Mouse (Mus musculus) hindbrain, embryonic 16.5 days (tissue): ENCODE data around the gene Gpx4. TPM values are rescaled to one million over a fixed set of nuclear protein-coding genes. Genes with fewer than 3 reads are reported as not detected.

Source experiments
- ATAC-seq: fragments of 200-750 bp; cut with Nextera tagmentation; 2 replicates; pipeline ENCODE4 v1.8.0; 2017; ENCODE audit warnings: moderate TSS enrichment, moderate library complexity
- H3K27ac ChIP-seq: fragments of 300-500 bp; sonication (generic); 2 replicates; pipeline ENCODE4 v1.5.1; 2014; ENCODE audit warnings: low read depth, mild to moderate bottlenecking, control low read depth, low read length, moderate library complexity
- H3K27me3 ChIP-seq: fragments of 300-500 bp; sonication (generic); replicated peaks from 2 replicates; pipeline ENCODE4 v1.6.1; 2014; ENCODE audit warnings: low read length; ENCODE audit not compliant: control insufficient read depth, insufficient read depth
- H3K36me3 ChIP-seq: fragments of 300-500 bp; sonication (generic); 2 replicates; pipeline ENCODE4 v1.6.1; 2014; ENCODE audit warnings: mild to moderate bottlenecking, low read length, moderate library complexity, mixed read lengths; ENCODE audit not compliant: control insufficient read depth, insufficient read depth
- H3K4me1 ChIP-seq: fragments of 300-500 bp; sonication (generic); 2 replicates; pipeline ENCODE4 v1.6.1; 2014; ENCODE audit warnings: low read depth, low read length; ENCODE audit not compliant: control insufficient read depth, insufficient read depth
- H3K4me2 ChIP-seq: fragments of 300-500 bp; sonication (generic); 2 replicates; pipeline ENCODE4 v1.6.1; 2014; ENCODE audit warnings: mild to moderate bottlenecking, low read length, control low read depth, moderate library complexity
- H3K4me3 ChIP-seq: fragments of 300-500 bp; sonication (generic); 2 replicates; pipeline ENCODE4 v1.5.1; 2014; ENCODE audit warnings: mild to moderate bottlenecking, low read length, control low read depth, moderate library complexity
- H3K9ac ChIP-seq: fragments of 300-500 bp; sonication (generic); 2 replicates; pipeline ENCODE4 v1.6.1; 2014; ENCODE audit warnings: low read depth, mild to moderate bottlenecking, control low read depth, low read length, moderate library complexity
- H3K9me3 ChIP-seq: fragments of 300-500 bp; sonication (generic); 2 replicates; pipeline ENCODE4 v1.6.1; 2014; ENCODE audit warnings: mild to moderate bottlenecking, low read length, moderate library complexity; ENCODE audit not compliant: control insufficient read depth
- WGBS: fragments of 180-500 bp; shearing (Covaris S2); extraction: QIAGEN DNeasy Blood & Tissue Kit; methylation state at CpG from one replicate; pipeline ENCODE4 v1.1.7; 2014; 5-methylcytosine and 5-hydroxymethylcytosine counted together
- polyA plus RNA-seq: library from polyadenylated mRNA; unstranded; fragments of >200 nt; fragmentation: Nextera tagmentation; extraction: Ambion mirVana; gene quantifications from 2 replicates; pipeline ENCODE4 v1.2.1, GENCODE M21; 2015

The Gpx4 gene
- polyA plus RNA-seq, 1 experiment from 2014 or later: 643 TPM

GRCm38 (mm10) chr10:80097275-80097674, 50.3 kb downstream of the Gpx4 start:
- ATAC-seq: no peak
- Histone ChIP-seq H3K36me3 (no peaks in the 10 kb centered on the region), H3K27me3 (no peaks in the 10 kb centered on the region), H3K4me2 (no peak overlapping the region), H3K9ac (no peak overlapping the region), H3K4me3 (no peak overlapping the region), H3K4me1 (peaks cover 13% of the 10 kb centered on the region), H3K9me3 (no peaks in the 10 kb centered on the region), H3K27ac (no peak overlapping the region)
- WGBS: 26% methylated on average over 6 of the region's 7 CpGs

- 90% methylated on average over 5 of the region's 5 CpGs for WGBS
- H3K9ac ChIP-seq: no peak overlapping the region
These were observed 51.7 kb downstream of the Gpx4 start for GRCm38 (mm10) chr10:80098630-80099029.

GRCm38 (mm10) chr10:80100982-80101381, 54.0 kb downstream of the Gpx4 start:
- no peaks in the 10 kb centered on the region for H3K9me3 ChIP-seq
- no peak overlapping the region for H3K9ac ChIP-seq
- H3K4me3 ChIP-seq: no peak overlapping the region
- H3K4me1 ChIP-seq: peaks cover 13% of the 10 kb centered on the region
- no peaks in the 10 kb centered on the region for H3K27me3 ChIP-seq
- no peak overlapping the region; the same call in 1 of the 2 replicates for H3K4me2 ChIP-seq
- H3K27ac ChIP-seq: no peak overlapping the region
- no peaks in the 10 kb centered on the region for H3K36me3 ChIP-seq
- 67% methylated on average over 11 of the region's 11 CpGs for WGBS
- no peak for ATAC-seq

More at GRCm38 (mm10) chr10:80098630-80099029, 51.7 kb downstream of the Gpx4 start:
- no peak overlapping the region for H3K4me3 ChIP-seq
- no peak overlapping the region for H3K27ac ChIP-seq
- H3K4me1 ChIP-seq: peaks cover 13% of the 10 kb centered on the region
- no peak for ATAC-seq
- H3K27me3 ChIP-seq: no peaks in the 10 kb centered on the region
- H3K4me2 ChIP-seq: no peak overlapping the region
- no peaks in the 10 kb centered on the region for H3K36me3 ChIP-seq
- no peaks in the 10 kb centered on the region for H3K9me3 ChIP-seq

- H3K4me3 ChIP-seq: peak overlapping the region; percentile 93
- H3K4me1 ChIP-seq: peaks cover 13% of the 10 kb centered on the region
- WGBS: under 1% methylated on average over 57 of the region's 59 CpGs
- H3K9me3 ChIP-seq: no peaks in the 10 kb centered on the region
- ATAC-seq: peak; percentile 90
- H3K27ac ChIP-seq: peak overlapping the region; percentile 68
- no peaks in the 10 kb centered on the region for H3K27me3 ChIP-seq
- no peaks in the 10 kb centered on the region for H3K36me3 ChIP-seq
- peak overlapping the region; percentile 93 for H3K9ac ChIP-seq
- peak overlapping the region; percentile 97 for H3K4me2 ChIP-seq
These were observed 55.4 kb downstream of the Gpx4 start for GRCm38 (mm10) chr10:80102216-80102915.

- H3K9me3 ChIP-seq: no peaks in the 10 kb centered on the region
- 80% methylated on average over 2 of the region's 2 CpGs for WGBS
These were observed 56.1 kb downstream of the Gpx4 start for GRCm38 (mm10) chr10:80103032-80103431.

GRCm38 (mm10) chr10:80104181-80104580, 57.2 kb downstream of the Gpx4 start:
- WGBS: 90% methylated on average over 3 of the region's 3 CpGs
- no peak for ATAC-seq
- no peak overlapping the region for H3K27ac ChIP-seq

More at GRCm38 (mm10) chr10:80103032-80103431, 56.1 kb downstream of the Gpx4 start:
- Histone ChIP-seq H3K27ac (peak overlapping the region; percentile 62; the same call in 1 of the 2 replicates), H3K27me3 (no peaks in the 10 kb centered on the region), H3K36me3 (no peaks in the 10 kb centered on the region), H3K4me3 (peak overlapping the region; percentile 93; the same call in 1 of the 2 replicates), H3K9ac (no peak overlapping the region), H3K4me1 (peaks cover 13% of the 10 kb centered on the region), H3K4me2 (peak overlapping the region; percentile 97)
- 0 out of 2 replicates have a peak, but pooled peaks have one; percentile 1 for ATAC-seq

GRCm38 (mm10) chr10:80105460-80105859, 58.5 kb downstream of the Gpx4 start, which contains the start of gene Sbno2:
Gene Sbno2 (minus strand): TSS chr10:80105571.
- H3K27ac ChIP-seq: no peak within 1 kb of the TSS
- no peak within 1 kb of the TSS for H3K4me2 ChIP-seq
- no peaks in the 10 kb centered on the region for H3K27me3 ChIP-seq
- no peaks in the 10 kb centered on the region for H3K36me3 ChIP-seq
- peaks cover 13% of the 10 kb centered on the region for H3K4me1 ChIP-seq
- H3K9ac ChIP-seq: no peak within 1 kb of the TSS
- H3K4me3 ChIP-seq: no peak within 1 kb of the TSS
- no peak for ATAC-seq
- WGBS: 68% methylated on average over 5 of the region's 5 CpGs
- H3K9me3 ChIP-seq: no peaks in the 10 kb centered on the region

More at GRCm38 (mm10) chr10:80104181-80104580, 57.2 kb downstream of the Gpx4 start:
- H3K4me1 ChIP-seq: peaks cover 13% of the 10 kb centered on the region
- H3K9me3 ChIP-seq: no peaks in the 10 kb centered on the region
- no peak overlapping the region for H3K9ac ChIP-seq
- no peaks in the 10 kb centered on the region for H3K27me3 ChIP-seq
- no peaks in the 10 kb centered on the region for H3K36me3 ChIP-seq
- no peak overlapping the region for H3K4me2 ChIP-seq
- no peak overlapping the region for H3K4me3 ChIP-seq

GRCm38 (mm10) chr10:80105926-80106325, 59.0 kb downstream of the Gpx4 start:
- H3K4me2 ChIP-seq: no peak overlapping the region
- WGBS: 82% methylated on average over 5 of the region's 5 CpGs
- H3K27me3 ChIP-seq: no peaks in the 10 kb centered on the region
- no peak overlapping the region for H3K9ac ChIP-seq
- H3K27ac ChIP-seq: no peak overlapping the region
- H3K9me3 ChIP-seq: no peaks in the 10 kb centered on the region
- peaks cover 11% of the 10 kb centered on the region for H3K4me1 ChIP-seq
- H3K36me3 ChIP-seq: no peaks in the 10 kb centered on the region
- no peak overlapping the region for H3K4me3 ChIP-seq
- no peak for ATAC-seq
